Mouse (Mus musculus) small intestine, adult 2 months (tissue): Measurements from ENCODE around the gene Thada.

ENCODE experiments used
- CTCF ChIP-seq: fragments of 200-500 bp; IDR thresholded peaks from 2 replicates; pipeline ENCODE4 v1.5.1; 2012; ENCODE audit warnings: low read depth, mild to moderate bottlenecking, control low read depth, inconsistent platforms, low read length, moderate library complexity, mixed read lengths; ENCODE audit not compliant: insufficient replicate concordance, insufficient read length; ENCODE audit errors: extremely low read depth
- POLR2A ChIP-seq: fragments of 200-500 bp; IDR thresholded peaks from 2 replicates; pipeline ENCODE4 v1.6.1; 2012; ENCODE audit warnings: low read depth, mild to moderate bottlenecking, control low read depth, inconsistent platforms, low read length, moderate library complexity

GRCm38 (mm10) chr17:84144130-84144529, 321.9 kb downstream of the Thada start:
- TF ChIP-seq POLR2A: no peak
- no peak for TF ChIP-seq CTCF
